Mouse (Mus musculus) intestine, postnatal 0 days (tissue): ENCODE results near the gene 3425401B19Rik. TPM values are rescaled to one million over a fixed set of nuclear protein-coding genes. Genes with fewer than 3 reads are reported as not detected.

Experiments
- ATAC-seq: fragments of 200-750 bp; cut with Nextera tagmentation; 2 replicates; pipeline ENCODE4 v1.8.0; 2017; ENCODE audit warnings: mild to moderate bottlenecking, moderate TSS enrichment, moderate library complexity
- H3K27ac ChIP-seq: fragments of 300-500 bp; sonication (generic); 2 replicates; pipeline ENCODE4 v1.5.1; 2014; ENCODE audit warnings: mild to moderate bottlenecking, low read depth, low read length, moderate library complexity
- H3K27me3 ChIP-seq: fragments of 300-500 bp; sonication (generic); replicated peaks from 2 replicates; pipeline ENCODE4 v1.6.1; 2014; ENCODE audit warnings: low read length, mixed read lengths; ENCODE audit not compliant: control insufficient read depth, insufficient read depth
- H3K36me3 ChIP-seq: fragments of 300-500 bp; sonication (generic); 2 replicates; pipeline ENCODE4 v1.6.1; 2014; ENCODE audit warnings: mild to moderate bottlenecking, moderate library complexity; ENCODE audit not compliant: control insufficient read depth, insufficient read depth
- H3K4me1 ChIP-seq: fragments of 300-500 bp; sonication (generic); replicated peaks from 2 replicates; pipeline ENCODE4 v1.6.1; 2014; ENCODE audit warnings: antibody characterized with exemption, low read length, mixed read lengths; ENCODE audit not compliant: control insufficient read depth, insufficient read depth
- H3K4me2 ChIP-seq: fragments of 300-500 bp; sonication (generic); replicated peaks from 2 replicates; pipeline ENCODE4 v1.6.1; 2014; ENCODE audit warnings: low read depth, mild to moderate bottlenecking, moderate library complexity
- H3K4me3 ChIP-seq: fragments of 300-500 bp; sonication (generic); 2 replicates; pipeline ENCODE4 v1.5.1; 2014; ENCODE audit warnings: low read depth, low read length
- H3K9ac ChIP-seq: fragments of 300-500 bp; sonication (generic); 2 replicates; pipeline ENCODE4 v1.6.1; 2014; ENCODE audit warnings: mild to moderate bottlenecking, low read depth, low read length
- H3K9me3 ChIP-seq: fragments of 300-500 bp; sonication (generic); 2 replicates; pipeline ENCODE4 v1.6.1; 2016; ENCODE audit warnings: mixed run types; ENCODE audit not compliant: control insufficient read depth
- CTCF ChIP-seq: sonication (generic); IDR thresholded peaks from 2 replicates; pipeline ENCODE4 v1.5.1; 2016; ENCODE audit warnings: low read depth, mild to moderate bottlenecking, control low read depth, antibody characterized with exemption, moderate library complexity
- WGBS: fragments of 180-500 bp; shearing (Covaris S2); extraction: QIAGEN DNeasy Blood & Tissue Kit; methylation state at CpG from one replicate; pipeline ENCODE4 v1.1.7; 2014; 5-methylcytosine and 5-hydroxymethylcytosine counted together
- polyA plus RNA-seq: library from polyadenylated mRNA; unstranded; fragments of >200 nt; fragmentation: Nextera tagmentation; extraction: Ambion mirVana; gene quantifications from 2 replicates; pipeline ENCODE4 v1.2.1, GENCODE M21; 2015

The 3425401B19Rik gene
- polyA plus RNA-seq, result 0.14 and 0.38 TPM in 2 replicates

DNA sequence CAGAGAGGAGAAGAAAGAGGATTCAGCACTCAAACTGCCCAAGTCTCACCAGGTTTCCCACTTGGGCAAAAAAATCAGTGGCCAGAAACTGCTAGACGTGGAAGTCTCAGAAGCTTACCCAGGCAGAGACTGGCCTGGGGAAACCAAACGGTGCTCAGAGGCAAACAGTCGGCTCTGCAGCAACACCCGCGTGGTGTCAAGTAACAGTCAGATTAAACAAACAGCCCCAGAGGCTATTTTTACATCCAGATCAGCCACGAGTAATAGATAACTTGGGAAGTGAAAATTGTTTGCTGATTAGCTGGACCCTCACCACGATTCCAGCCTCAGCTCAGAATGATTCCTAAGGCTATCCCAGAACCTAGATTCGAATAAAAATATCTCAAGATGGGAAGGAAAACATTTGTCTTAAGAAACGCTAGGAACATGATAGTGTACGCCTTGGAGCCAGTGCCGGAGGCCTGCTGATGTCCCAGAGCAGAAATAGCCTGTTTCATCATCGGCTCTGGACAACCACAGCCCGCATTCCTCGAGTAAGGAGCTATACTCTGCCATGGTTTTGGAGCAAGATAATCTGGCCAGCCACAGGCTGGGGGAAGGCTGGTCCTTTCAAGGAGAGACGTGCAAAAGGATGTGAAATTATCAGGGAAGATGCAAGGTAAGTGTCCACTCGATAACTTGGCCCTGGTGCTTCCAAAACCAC is at the start of gene 3425401B19Rik:
Gene 3425401B19Rik, minus strand, starts transcription at position 170 of the 703 bp plus-strand sequence.
- WGBS, result 46% methylated on average over 16 of the region's 16 CpGs

DNA sequence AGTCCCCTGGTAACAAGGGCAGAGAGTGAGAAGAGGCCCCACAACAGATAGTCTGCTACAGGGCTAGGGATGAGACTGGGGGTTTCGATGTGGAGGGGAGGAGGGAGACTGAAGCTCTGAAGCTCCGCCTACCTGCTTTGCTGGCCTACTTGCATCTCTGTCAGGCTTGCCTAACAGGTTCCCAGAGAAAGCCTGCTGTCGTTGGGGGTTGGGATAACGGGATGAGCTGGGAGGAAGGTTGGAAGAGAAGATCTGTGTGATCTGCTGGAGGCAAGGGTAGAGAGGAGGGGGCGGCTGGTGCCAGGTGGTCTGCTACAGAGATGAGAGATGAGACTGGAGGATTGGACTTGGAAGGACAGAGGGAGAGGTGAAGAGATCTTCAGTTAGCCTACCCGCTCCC is 47.9 kb upstream of the 3425401B19Rik start:
- Histone ChIP-seq H3K9me3 (no peaks in the 10 kb centered on the region), H3K9ac (no peak overlapping the region), H3K27ac (no peak overlapping the region), H3K27me3 (no peaks in the 10 kb centered on the region), H3K4me2 (no peak overlapping the region), H3K4me3 (no peak overlapping the region), H3K4me1 (no peaks in the 10 kb centered on the region), H3K36me3 (no peaks in the 10 kb centered on the region)
- TF ChIP-seq CTCF, result no peak
- 31% methylated on average over 6 of the region's 6 CpGs for WGBS
- no peak for ATAC-seq

More for the DNA sequence above, at the start of gene 3425401B19Rik:
- no peak for TF ChIP-seq CTCF
- no peak within 1 kb of the TSS for H3K4me3 ChIP-seq
- no peak within 1 kb of the TSS for H3K27ac ChIP-seq
- no peak within 1 kb of the TSS for H3K4me2 ChIP-seq
- no peaks in the 10 kb centered on the region for H3K4me1 ChIP-seq
- H3K36me3 ChIP-seq, result no peaks in the 10 kb centered on the region
- no peaks in the 10 kb centered on the region for H3K9me3 ChIP-seq
- H3K27me3 ChIP-seq, result no peaks in the 10 kb centered on the region
- no peak within 1 kb of the TSS for H3K9ac ChIP-seq
- ATAC-seq, result no peak

DNA sequence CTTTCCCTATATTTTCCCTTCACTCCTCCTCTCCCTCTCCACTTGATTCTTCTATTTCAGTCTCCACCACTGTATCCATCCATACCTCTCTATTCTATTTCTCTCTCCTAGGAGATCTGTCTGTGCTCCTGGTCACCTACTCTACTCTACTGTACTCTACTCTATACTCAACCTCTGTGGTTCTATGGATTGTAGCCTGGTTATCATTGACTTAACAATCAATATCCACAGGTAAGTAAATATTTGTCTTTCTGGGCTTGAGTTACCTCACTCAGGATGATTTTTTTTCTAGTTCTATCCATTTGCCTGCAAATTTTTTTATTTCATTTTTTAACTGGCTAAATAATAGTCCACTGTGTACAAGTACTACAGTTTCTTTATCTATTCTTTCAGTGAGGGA is 41.8 kb upstream of the 3425401B19Rik start:
- no peaks in the 10 kb centered on the region for H3K9me3 ChIP-seq
- no peaks in the 10 kb centered on the region for H3K27me3 ChIP-seq
- no peak overlapping the region for H3K27ac ChIP-seq
- no peak for TF ChIP-seq CTCF
- H3K4me2 ChIP-seq, result no peak overlapping the region
- no peak for ATAC-seq
- H3K4me1 ChIP-seq, result no peaks in the 10 kb centered on the region
- no peak overlapping the region for H3K4me3 ChIP-seq
- H3K36me3 ChIP-seq, result no peaks in the 10 kb centered on the region
- no peak overlapping the region for H3K9ac ChIP-seq

DNA sequence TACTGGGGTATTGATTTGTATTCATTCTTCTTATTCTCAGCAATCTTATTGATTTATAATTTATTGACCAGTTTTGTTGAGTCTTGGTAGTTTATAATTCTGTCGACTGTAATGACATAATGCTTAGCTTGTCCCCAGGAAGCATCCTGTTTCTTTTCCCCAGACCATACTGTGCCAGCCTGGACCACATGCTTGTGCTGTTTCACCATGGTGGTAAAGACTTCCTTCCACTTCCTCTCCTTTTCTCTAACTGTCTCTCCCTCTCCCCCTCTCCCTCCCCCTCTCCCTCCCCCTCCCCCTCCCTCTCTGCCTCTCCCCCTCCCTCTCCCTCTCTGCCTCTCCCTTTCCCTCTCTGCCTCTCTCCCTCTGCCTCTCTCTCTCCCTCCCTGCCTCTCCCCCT is 36.4 kb upstream of the 3425401B19Rik start:
- 50% methylated on average over 1 of the region's 1 CpGs for WGBS
- Histone ChIP-seq H3K4me3 (no peak overlapping the region), H3K36me3 (no peaks in the 10 kb centered on the region), H3K4me2 (no peak overlapping the region), H3K9me3 (no peaks in the 10 kb centered on the region), H3K4me1 (no peaks in the 10 kb centered on the region), H3K27me3 (no peaks in the 10 kb centered on the region), H3K27ac (no peak overlapping the region), H3K9ac (no peak overlapping the region)
- no peak for ATAC-seq
- no peak for TF ChIP-seq CTCF

DNA sequence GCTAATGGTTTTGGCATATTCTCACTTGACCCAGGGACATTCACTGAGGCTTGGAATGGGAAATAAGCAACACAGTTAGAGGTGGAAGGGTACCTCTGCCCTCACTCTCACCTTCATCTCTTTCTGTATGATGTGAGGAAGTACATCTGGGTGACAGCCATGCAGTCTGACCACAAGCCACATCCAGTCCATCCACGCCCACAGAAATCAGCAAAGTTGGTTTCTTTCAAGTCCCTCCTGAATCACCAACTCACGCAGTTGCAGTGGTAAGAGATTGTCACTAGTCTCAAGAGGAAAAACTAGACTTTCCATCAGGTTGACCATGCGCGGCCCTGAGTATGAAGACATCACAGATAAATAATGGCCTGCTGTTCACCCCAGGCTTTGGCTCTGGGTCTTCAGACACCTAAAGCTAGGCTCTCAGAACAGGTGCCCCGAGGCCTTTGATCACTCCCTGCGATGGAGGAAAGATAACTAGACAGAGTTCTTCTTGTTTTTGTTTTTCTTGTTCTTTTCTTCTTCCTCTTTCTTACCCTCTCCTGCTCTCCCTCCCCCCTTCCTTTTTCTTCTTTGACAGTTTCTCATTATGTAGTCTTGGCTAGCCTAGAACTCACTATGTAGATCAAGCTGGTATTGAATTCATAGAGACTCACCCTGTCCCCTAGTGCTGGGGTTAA is 31.8 kb upstream of the 3425401B19Rik start:
- no peak for ATAC-seq
- H3K27ac ChIP-seq, result no peak overlapping the region
- H3K36me3 ChIP-seq, result no peaks in the 10 kb centered on the region
- no peak overlapping the region for H3K9ac ChIP-seq
- no peak overlapping the region for H3K4me2 ChIP-seq
- WGBS, result 84% methylated on average over 6 of the region's 6 CpGs
- no peak for TF ChIP-seq CTCF
- no peak overlapping the region for H3K4me3 ChIP-seq
- H3K9me3 ChIP-seq, result no peaks in the 10 kb centered on the region
- no peaks in the 10 kb centered on the region for H3K4me1 ChIP-seq
- H3K27me3 ChIP-seq, result no peaks in the 10 kb centered on the region

DNA sequence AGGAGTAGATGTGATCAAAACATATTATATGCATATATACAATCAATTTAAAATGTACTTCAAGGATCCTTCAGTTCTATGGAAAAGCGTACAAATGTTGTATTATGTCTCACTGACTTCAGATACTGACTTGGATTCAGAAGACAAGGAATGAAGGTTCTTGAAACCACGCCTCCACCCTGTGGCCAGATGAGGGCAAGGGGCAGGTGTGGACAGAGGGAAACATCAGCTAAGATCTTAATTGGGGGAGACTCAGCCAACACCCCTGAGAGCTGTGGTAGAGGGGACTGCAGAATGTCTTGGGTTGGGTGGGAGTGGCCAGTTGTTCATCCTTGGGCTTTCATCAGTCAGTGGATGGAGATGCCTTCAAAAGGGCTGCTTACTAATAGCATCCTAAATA is 30.4 kb upstream of the 3425401B19Rik start:
- 91% methylated on average over 2 of the region's 2 CpGs for WGBS
- no peak overlapping the region for H3K4me2 ChIP-seq
- H3K36me3 ChIP-seq, result no peaks in the 10 kb centered on the region
- H3K9ac ChIP-seq, result no peak overlapping the region
- TF ChIP-seq CTCF, result no peak
- no peak for ATAC-seq
- H3K27ac ChIP-seq, result no peak overlapping the region
- no peak overlapping the region for H3K4me3 ChIP-seq
- H3K4me1 ChIP-seq, result no peaks in the 10 kb centered on the region
- no peaks in the 10 kb centered on the region for H3K27me3 ChIP-seq
- no peaks in the 10 kb centered on the region for H3K9me3 ChIP-seq
